Mouse (Mus musculus) hindbrain, embryonic 11.5 days (tissue): ENCODE results near the gene Hist1h2bk. TPM values are rescaled to one million over a fixed set of nuclear protein-coding genes. Genes with fewer than 3 reads are reported as not detected.
"Not testable (repeated sequence)": the region's sequence is repeated elsewhere in the genome, so short reads cannot be mapped to it uniquely, and the experiment has no call there.

Source experiments
- ATAC-seq: fragments of 200-750 bp; cut with Nextera tagmentation; 2 replicates; pipeline ENCODE4 v1.8.0; 2017; ENCODE audit warnings: mild to moderate bottlenecking, moderate TSS enrichment, moderate library complexity; ENCODE audit not compliant: low FRiP score
- DNase-seq: peaks from one replicate; pipeline ENCODE4 v3.0.0-alpha.2; 2015; ENCODE audit warnings: low spot score
- H3K27ac ChIP-seq: fragments of 300-500 bp; sonication (generic); 2 replicates; pipeline ENCODE4 v1.5.1; 2014; ENCODE audit warnings: mild to moderate bottlenecking, low read depth, low read length
- H3K27me3 ChIP-seq: fragments of 300-500 bp; sonication (generic); 2 replicates; pipeline ENCODE4 v1.6.1; 2014; ENCODE audit warnings: mild to moderate bottlenecking, low read length, moderate library complexity, mixed read lengths; ENCODE audit not compliant: control insufficient read depth, insufficient read depth
- H3K36me3 ChIP-seq: fragments of 300-500 bp; sonication (generic); 2 replicates; pipeline ENCODE4 v1.6.1; 2014; ENCODE audit warnings: mild to moderate bottlenecking, low read length, moderate library complexity, mixed read lengths; ENCODE audit not compliant: control insufficient read depth, insufficient read depth
- H3K4me1 ChIP-seq: fragments of 300-500 bp; sonication (generic); replicated peaks from 2 replicates; pipeline ENCODE4 v1.6.1; 2014; ENCODE audit warnings: low read length, mixed read lengths; ENCODE audit not compliant: control insufficient read depth, insufficient read depth
- H3K4me2 ChIP-seq: fragments of 300-500 bp; sonication (generic); replicated peaks from 2 replicates; pipeline ENCODE4 v1.6.1; 2014; ENCODE audit warnings: mild to moderate bottlenecking, low read depth, low read length
- H3K4me3 ChIP-seq: fragments of 300-500 bp; sonication (generic); 2 replicates; pipeline ENCODE4 v1.5.1; 2014; ENCODE audit warnings: low read depth, low read length
- H3K9ac ChIP-seq: fragments of 300-500 bp; sonication (generic); 2 replicates; pipeline ENCODE4 v1.6.1; 2014; ENCODE audit warnings: low read depth, low read length
- H3K9me3 ChIP-seq: fragments of 300-500 bp; sonication (generic); 2 replicates; pipeline ENCODE4 v1.6.1; 2016; ENCODE audit warnings: low read length; ENCODE audit not compliant: control insufficient read depth
- WGBS: fragments of 180-500 bp; shearing (Covaris S2); extraction: QIAGEN DNeasy Blood & Tissue Kit; methylation state at CpG from one replicate; pipeline ENCODE4 v1.1.7; 2014; 5-methylcytosine and 5-hydroxymethylcytosine counted together
- polyA plus RNA-seq: library from polyadenylated mRNA; unstranded; fragments of >200 nt; fragmentation: Nextera tagmentation; extraction: Ambion mirVana; gene quantifications from 2 replicates; pipeline ENCODE4 v1.2.1, GENCODE M21; 2014

Gene Hist1h2bk
- polyA plus RNA-seq: 7.2 and 10.2 TPM in 2 replicates

- not testable (repeated sequence) for H3K36me3 ChIP-seq, H3K4me1 ChIP-seq, H3K9me3 ChIP-seq, H3K27me3 ChIP-seq
- DNase-seq (peak; percentile 87), ATAC-seq (peak; percentile 99)
- peak within 1 kb of the TSS; percentile 59 for H3K9ac ChIP-seq
- H3K4me3 ChIP-seq: peak within 1 kb of the TSS; percentile 38
- H3K27ac ChIP-seq: peak within 1 kb of the TSS; percentile 88
- H3K4me2 ChIP-seq: peak within 1 kb of the TSS; percentile 60
- 0% methylated on average over 23 of the region's 69 CpGs for WGBS
Measured at GRCm38 (mm10) chr13:22035267-22036148, at the start of gene Hist1h2bk, which contains the start of gene Hist1h2ah. Hist1h2bk (plus strand) TSS chr13:22035870. Hist1h2ah (minus strand) TSS chr13:22035568.

- H3K9me3 ChIP-seq: no peaks in the 10 kb centered on the region
- peaks cover 2% of the 10 kb centered on the region; the same call in 1 of the 2 replicates for H3K4me1 ChIP-seq
- no peak overlapping the region for H3K4me2 ChIP-seq
- no peak overlapping the region for H3K9ac ChIP-seq
- no peak overlapping the region for H3K4me3 ChIP-seq
- ATAC-seq (no peak), DNase-seq (no peak)
- H3K27me3 ChIP-seq: peaks cover 26% of the 10 kb centered on the region
- no peaks in the 10 kb centered on the region for H3K36me3 ChIP-seq
- 88% methylated on average over 5 of the region's 5 CpGs for WGBS
- H3K27ac ChIP-seq: no peak overlapping the region
Measured at GRCm38 (mm10) chr13:21992550-21992949, 43.1 kb upstream of the Hist1h2bk start.

GRCm38 (mm10) chr13:21993957-21994738 is 41.5 kb upstream of the Hist1h2bk start:
- DNase-seq (peak; percentile 72), ATAC-seq (no peak)
- WGBS: under 1% methylated on average over 22 of the region's 22 CpGs
- peaks cover 41% of the 10 kb centered on the region for H3K27me3 ChIP-seq
- peaks cover 2% of the 10 kb centered on the region; the same call in 1 of the 2 replicates for H3K4me1 ChIP-seq
- no peaks in the 10 kb centered on the region for H3K9me3 ChIP-seq
- no peak overlapping the region for H3K4me2 ChIP-seq
- H3K27ac ChIP-seq: no peak overlapping the region
- no peak overlapping the region for H3K4me3 ChIP-seq
- no peaks in the 10 kb centered on the region for H3K36me3 ChIP-seq
- H3K9ac ChIP-seq: no peak overlapping the region

- Histone ChIP-seq H3K9me3 (no peaks in the 10 kb centered on the region), H3K27ac (no peak overlapping the region), H3K4me1 (peaks cover 2% of the 10 kb centered on the region; the same call in 1 of the 2 replicates), H3K27me3 (peaks cover 47% of the 10 kb centered on the region), H3K9ac (no peak overlapping the region), H3K4me2 (peak overlapping the region; percentile 57), H3K4me3 (peak overlapping the region; percentile 26), H3K36me3 (no peaks in the 10 kb centered on the region)
- DNase-seq: no peak
- 5% methylated on average over 8 of the region's 8 CpGs for WGBS
- ATAC-seq: no peak
Measured at GRCm38 (mm10) chr13:21994896-21995295, 40.8 kb upstream of the Hist1h2bk start.

- DNase-seq: peak; percentile 69
- peaks cover 2% of the 10 kb centered on the region; the same call in 1 of the 2 replicates for H3K4me1 ChIP-seq
- H3K27ac ChIP-seq: no peak overlapping the region
- H3K4me3 ChIP-seq: peak overlapping the region; percentile 26
- WGBS: 1% methylated on average over 21 of the region's 21 CpGs
- peak; percentile 51; the same call in 1 of the 2 replicates for ATAC-seq
- no peak overlapping the region for H3K9ac ChIP-seq
- peak overlapping the region; percentile 57 for H3K4me2 ChIP-seq
- H3K9me3 ChIP-seq: no peaks in the 10 kb centered on the region
- H3K27me3 ChIP-seq: peaks cover 52% of the 10 kb centered on the region
- H3K36me3 ChIP-seq: no peaks in the 10 kb centered on the region
Measured at GRCm38 (mm10) chr13:21995331-21995914, 40.2 kb upstream of the Hist1h2bk start.

GRCm38 (mm10) chr13:21996101-21996839 is 39.4 kb upstream of the Hist1h2bk start:
- ATAC-seq: 0 out of 2 replicates have a peak, but pooled peaks have one; percentile 30

GRCm38 (mm10) chr13:21996840-21997185 is 38.9 kb upstream of the Hist1h2bk start:
- Histone ChIP-seq H3K4me2 (peak overlapping the region; percentile 41), H3K36me3 (no peaks in the 10 kb centered on the region), H3K9ac (no peak overlapping the region), H3K27ac (no peak overlapping the region), H3K4me1 (peaks cover 2% of the 10 kb centered on the region; the same call in 1 of the 2 replicates), H3K9me3 (no peaks in the 10 kb centered on the region), H3K4me3 (peak overlapping the region; percentile 23), H3K27me3 (peaks cover 66% of the 10 kb centered on the region)
- ATAC-seq (0 out of 2 replicates have a peak, but pooled peaks have one; percentile 39), DNase-seq (no peak)
- under 1% methylated on average over 13 of the region's 13 CpGs for WGBS

More at GRCm38 (mm10) chr13:21996101-21996839, 39.4 kb upstream of the Hist1h2bk start:
- peak overlapping the region; percentile 26 for H3K4me3 ChIP-seq
- H3K4me1 ChIP-seq: peaks cover 2% of the 10 kb centered on the region; the same call in 1 of the 2 replicates
- peak overlapping the region; percentile 57 for H3K4me2 ChIP-seq
- 4% methylated on average over 12 of the region's 12 CpGs for WGBS
- no peaks in the 10 kb centered on the region for H3K9me3 ChIP-seq
- peaks cover 61% of the 10 kb centered on the region for H3K27me3 ChIP-seq
- no peak overlapping the region for H3K9ac ChIP-seq
- DNase-seq: peak; percentile 73
- no peak overlapping the region for H3K27ac ChIP-seq
- no peaks in the 10 kb centered on the region for H3K36me3 ChIP-seq
